Mouse (Mus musculus): Measurements from ENCODE around the gene Tuba4a.
"Not testable (repeated sequence)": the region's sequence is repeated elsewhere in the genome, so short reads cannot be mapped to it uniquely, and the experiment has no call there.

Tuba4a gene

GRCm38 (mm10) chr1:75236117-75237050 lies 16.7 kb upstream of the Tuba4a start, which contains the start of gene Dnajb2:
TSS of gene Dnajb2 (plus strand) at chr1:75236406.
- in situ Hi-C loops (cut with MboI) = no loop called here

DNA sequence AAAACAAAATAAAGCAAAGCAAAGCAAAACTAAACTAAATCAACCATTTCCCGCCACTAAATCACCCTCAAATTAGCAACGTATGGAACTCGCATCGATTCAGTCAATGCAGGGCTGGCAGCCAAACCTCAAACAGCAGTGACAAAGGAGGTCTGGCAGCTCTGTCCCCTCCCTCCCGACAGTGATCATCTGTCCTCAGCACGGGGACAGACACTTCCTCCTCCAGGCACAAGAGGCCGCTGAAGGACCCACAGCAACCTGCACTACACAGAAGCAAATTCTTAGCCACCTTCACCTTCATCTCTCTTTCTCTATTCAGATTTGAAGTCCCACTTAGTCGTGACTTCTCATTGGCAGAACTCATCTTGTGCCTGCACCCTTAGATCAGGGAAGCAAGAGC lies 14.9 kb upstream of the Tuba4a start:
- in situ Hi-C loops (cut with MboI) = no loop called here

DNA sequence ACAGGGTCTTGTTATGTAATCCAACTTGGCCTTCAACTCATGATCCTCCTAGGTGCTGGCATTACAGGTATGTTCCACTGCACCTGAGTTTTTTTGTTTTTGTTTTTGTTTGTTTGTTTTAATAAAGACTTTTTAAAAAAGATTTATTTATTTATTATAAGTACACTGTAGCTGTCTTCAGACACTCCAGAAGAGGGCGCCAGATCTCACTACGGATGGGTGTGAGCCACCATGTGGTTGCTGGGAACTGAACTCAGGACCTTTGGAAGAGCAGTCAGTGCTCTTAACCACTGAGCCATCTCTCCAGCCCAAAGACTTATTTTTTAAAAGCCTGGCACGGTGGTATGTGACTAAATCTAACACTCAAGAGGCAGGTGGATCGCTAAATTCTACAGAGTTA lies 12.8 kb upstream of the Tuba4a start:
- in situ Hi-C loops (cut with MboI) = not testable (repeated sequence)

- in situ Hi-C loops (cut with MboI) = no loop called here
Measured at GRCm38 (mm10) chr1:75231664-75232152, 12.0 kb upstream of the Tuba4a start, which contains the start of gene A630095N17Rik. TSS of gene A630095N17Rik (minus strand) at chr1:75232102.

DNA sequence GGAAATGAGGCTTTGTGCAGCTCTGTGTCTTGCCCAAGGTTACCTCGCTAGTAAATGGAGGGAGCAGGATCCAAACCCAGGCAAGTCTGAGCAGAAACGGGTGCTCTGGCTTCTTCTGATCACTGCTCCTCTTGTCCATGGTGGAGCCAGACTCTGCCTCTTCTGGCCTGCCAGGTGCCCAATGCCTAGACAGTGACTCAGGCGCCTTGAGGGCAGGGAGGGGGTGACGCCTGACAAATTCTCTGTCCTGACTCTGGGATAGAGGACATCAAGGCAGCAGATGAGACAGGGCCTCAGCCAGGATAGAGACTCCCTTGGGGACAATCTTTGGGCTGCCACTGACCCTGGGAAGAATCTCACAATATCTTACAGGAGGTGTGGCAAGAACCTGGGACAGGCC lies 11.6 kb upstream of the Tuba4a start:
- in situ Hi-C loops (cut with MboI) = no loop called here

DNA sequence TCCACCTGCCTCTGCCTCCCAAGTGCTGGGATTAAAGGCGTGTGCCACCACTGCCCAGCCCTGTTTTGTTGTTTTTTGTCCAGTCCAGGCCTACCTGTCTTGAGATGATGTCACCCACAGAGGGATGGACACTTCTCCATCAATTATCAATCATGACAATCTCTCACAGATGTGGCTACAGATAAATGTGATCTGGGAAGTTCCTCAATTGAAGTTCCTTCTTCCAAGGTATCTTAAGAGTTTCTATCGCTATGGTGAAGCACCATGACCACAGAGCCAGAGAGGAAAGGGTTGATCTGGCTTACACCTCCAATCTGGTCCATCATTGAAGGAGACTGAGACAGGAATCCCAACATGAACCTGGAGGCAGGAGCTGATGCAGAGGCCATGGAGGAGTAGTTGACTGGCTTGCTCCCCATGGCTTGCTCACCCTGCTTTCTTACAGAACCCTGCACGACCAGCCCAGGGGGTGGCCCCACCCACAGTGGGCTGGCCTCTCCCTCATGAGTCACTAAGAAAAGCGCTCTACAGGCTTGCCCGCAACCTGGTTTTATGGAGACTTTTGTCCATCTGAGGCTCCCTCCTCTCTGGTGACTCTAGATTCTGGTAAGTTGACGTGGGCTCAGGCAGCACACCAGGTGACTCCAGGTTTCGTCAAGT lies 10.8 kb upstream of the Tuba4a start:
- in situ Hi-C loops (cut with MboI) = no loop called here

DNA sequence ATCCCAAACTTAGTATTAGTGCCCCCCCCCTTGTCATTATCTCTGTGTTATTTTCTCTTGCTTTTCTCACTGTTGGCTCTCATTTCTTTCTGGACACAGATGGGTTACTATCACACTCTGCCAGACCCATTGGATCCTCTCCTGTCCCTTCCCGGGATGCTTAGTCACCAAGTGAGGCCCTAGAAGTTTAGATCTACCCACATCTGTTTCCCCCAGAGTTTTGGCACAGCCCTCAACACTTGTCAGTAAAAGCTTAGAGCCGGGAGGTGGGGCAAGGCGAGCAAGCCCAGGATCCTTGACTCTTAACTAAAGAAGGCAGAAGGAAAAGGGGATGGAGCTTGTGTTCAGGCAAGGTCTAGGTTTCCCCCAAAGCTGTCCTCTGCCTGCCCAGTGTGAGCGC lies 9.5 kb upstream of the Tuba4a start:
- in situ Hi-C loops (cut with MboI) = no loop called here

DNA sequence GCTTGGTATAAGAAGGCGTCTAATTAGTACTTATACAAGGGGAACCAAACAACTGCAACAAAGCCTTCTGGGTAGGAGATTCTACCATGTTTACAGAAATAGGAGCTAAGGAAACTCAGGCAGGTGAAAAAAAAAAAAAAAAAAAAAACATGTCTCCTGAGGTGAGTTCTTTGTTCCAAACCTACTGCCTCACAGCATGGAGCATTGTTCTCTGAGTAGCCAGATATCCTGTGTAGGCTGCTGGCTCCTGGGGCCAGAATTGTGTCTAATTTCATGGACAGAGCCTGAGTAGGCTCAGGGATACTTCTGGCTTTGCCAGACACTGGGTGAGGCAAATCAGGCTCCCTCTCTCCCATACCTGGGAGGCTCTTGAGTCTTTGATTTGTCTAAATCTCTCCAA lies 8.0 kb upstream of the Tuba4a start:
- in situ Hi-C loops (cut with MboI) = no loop called here

- in situ Hi-C loops (cut with MboI) = no loop called here
Measured at GRCm38 (mm10) chr1:75226138-75226537, 6.5 kb upstream of the Tuba4a start.

DNA sequence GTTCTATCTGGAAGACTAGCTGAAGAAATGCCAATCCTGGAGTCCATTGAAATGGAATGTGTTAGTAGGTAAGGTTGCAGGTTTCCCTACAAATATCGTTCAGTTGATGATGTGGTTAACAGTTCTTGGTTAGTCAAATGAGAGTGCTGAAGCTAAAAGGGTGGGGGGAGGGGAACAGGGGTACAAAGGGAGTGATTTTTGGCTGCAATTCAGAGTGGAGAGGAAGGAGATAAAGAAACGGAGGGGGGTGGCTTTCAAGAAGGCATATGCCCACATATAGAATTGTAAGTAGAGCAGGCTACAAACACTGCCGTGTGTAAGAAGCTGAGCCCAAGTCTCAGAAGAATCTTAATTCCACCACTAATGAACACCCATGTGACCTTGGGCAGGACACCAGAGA lies 5.8 kb upstream of the Tuba4a start:
- in situ Hi-C loops (cut with MboI) = no loop called here

- in situ Hi-C loops (cut with MboI) = no loop called here
Measured at GRCm38 (mm10) chr1:75223532-75223931, 3.9 kb upstream of the Tuba4a start.

- in situ Hi-C loops (cut with MboI) = no loop called here
Measured at GRCm38 (mm10) chr1:75222926-75223325, 3.3 kb upstream of the Tuba4a start.

DNA sequence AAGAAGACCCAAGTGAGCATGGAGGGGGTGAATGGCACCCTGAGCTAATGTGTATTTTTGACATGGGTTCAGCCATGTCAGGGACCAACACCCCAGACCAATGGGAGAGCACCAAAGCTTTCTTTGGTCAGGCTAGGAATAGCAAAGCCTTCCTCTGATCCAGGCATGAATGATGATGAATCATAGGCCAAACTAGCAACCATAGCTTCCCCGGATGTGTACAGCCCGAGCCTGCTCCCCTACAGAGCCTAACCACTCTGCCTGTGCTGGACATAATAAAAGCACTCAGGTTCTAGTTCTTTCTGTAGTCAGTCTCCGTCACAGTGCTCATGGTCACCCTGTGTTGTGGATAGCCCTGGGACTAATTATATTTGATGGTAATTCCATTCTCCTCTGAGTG lies 1.9 kb upstream of the Tuba4a start:
- in situ Hi-C loops (cut with MboI) = no loop called here

GRCm38 (mm10) chr1:75219078-75219477 lies 587 bp downstream of the Tuba4a start:
- in situ Hi-C loops (cut with MboI) = no loop called here

- in situ Hi-C loops (cut with MboI) = no loop called here
Measured at GRCm38 (mm10) chr1:75218227-75219001, 1.3 kb downstream of the Tuba4a start.

GRCm38 (mm10) chr1:75217893-75218226 lies 1.8 kb downstream of the Tuba4a start:
- in situ Hi-C loops (cut with MboI) = no loop called here

DNA sequence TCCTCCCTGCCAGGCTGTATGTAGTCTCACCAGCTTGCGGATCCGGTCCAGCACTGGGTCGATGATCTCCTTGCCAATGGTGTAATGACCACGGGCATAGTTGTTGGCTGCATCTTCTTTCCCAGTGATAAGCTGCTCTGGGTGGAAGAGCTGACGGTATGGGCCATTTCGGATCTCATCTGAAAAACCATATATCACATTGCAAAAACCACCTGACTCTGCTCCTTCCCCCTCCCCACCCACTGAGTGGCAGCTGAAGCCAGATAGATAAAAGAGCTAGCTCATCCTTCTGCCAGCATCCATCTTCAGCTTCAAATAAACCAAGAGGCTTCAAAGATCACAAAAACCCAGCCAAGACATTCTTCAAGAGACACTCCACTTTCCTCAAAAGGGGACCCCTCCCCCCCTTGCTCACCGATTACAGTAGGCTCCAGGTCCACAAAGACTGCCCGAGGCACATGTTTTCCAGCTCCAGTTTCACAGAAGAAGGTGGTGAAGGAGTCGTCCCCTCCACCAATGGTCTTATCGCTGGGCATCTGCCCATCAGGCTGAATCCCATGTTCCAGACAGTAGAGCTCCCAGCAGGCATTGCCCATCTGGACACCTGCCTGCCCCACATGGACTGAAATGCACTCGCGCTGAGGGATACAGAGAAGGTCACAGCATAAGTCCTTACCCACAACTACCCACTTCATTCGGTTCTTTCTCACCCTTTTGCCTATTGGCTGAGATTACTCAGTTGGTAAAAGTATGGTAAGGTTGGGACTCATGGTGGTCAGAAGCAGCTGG lies 2.7 kb downstream of the Tuba4a start:
- in situ Hi-C loops (cut with MboI) = no loop called here

GRCm38 (mm10) chr1:75215785-75216184 lies 3.9 kb downstream of the Tuba4a start:
- in situ Hi-C loops (cut with MboI) = no loop called here

GRCm38 (mm10) chr1:75214886-75215285 lies 4.8 kb downstream of the Tuba4a start:
- in situ Hi-C loops (cut with MboI) = no loop called here

GRCm38 (mm10) chr1:75214442-75214841 lies 5.2 kb downstream of the Tuba4a start:
- in situ Hi-C loops (cut with MboI) = no loop called here

- in situ Hi-C loops (cut with MboI) = no loop called here
Measured at GRCm38 (mm10) chr1:75213096-75213495, 6.6 kb downstream of the Tuba4a start.
